Mouse (Mus musculus) erythroblast, embryonic 14.5 days (primary cell): ENCODE results near the gene Sh2d4b.

Source experiments
- GATA1 ChIP-seq: IDR thresholded peaks from 2 replicates; pipeline ENCODE4 v1.6.1; 2012; ENCODE audit warnings: low read length, inconsistent platforms, mixed read lengths
- TAL1 ChIP-seq: IDR thresholded peaks from 3 replicates; pipeline ENCODE4 v1.6.1; 2012; ENCODE audit warnings: low read length, inconsistent platforms, mixed read lengths

- no peak for TF ChIP-seq TAL1
- TF ChIP-seq GATA1: no peak
Observed at GRCm38 (mm10) chr14:40893196-40893595, at the start of gene Sh2d4b.
